Mouse (Mus musculus) liver, embryonic 14.5 days (tissue): ENCODE measurements around the gene Il13. TPM values are rescaled to one million over a fixed set of nuclear protein-coding genes. Genes with fewer than 3 reads are reported as not detected.

Experiments
- ATAC-seq: fragments of 200-750 bp; cut with Nextera tagmentation; 2 replicates; pipeline ENCODE4 v1.8.0; 2017; ENCODE audit warnings: moderate number of reproducible peaks, mild to moderate bottlenecking, moderate library complexity; ENCODE audit not compliant: insufficient read depth
- DNase-seq, 3 experiments: peaks; one replicate each; pipeline ENCODE4 v3.0.0-alpha.2; 2012 to 2013; ENCODE audit warnings: low read depth in 3 of 3, low spot score in 3 of 3
- H3K27ac ChIP-seq: fragments of 300-500 bp; sonication (generic); 2 replicates; pipeline ENCODE4 v1.5.1; 2014; ENCODE audit warnings: moderate library complexity, mild to moderate bottlenecking, control low read depth, inconsistent platforms
- H3K27me3 ChIP-seq: fragments of 300-500 bp; sonication (generic); 2 replicates; pipeline ENCODE4 v1.6.1; 2014; ENCODE audit warnings: mild to moderate bottlenecking, low read length, moderate library complexity; ENCODE audit not compliant: control insufficient read depth, insufficient read depth
- H3K36me3 ChIP-seq: fragments of 300-500 bp; sonication (generic); replicated peaks from 2 replicates; pipeline ENCODE4 v1.6.1; 2014; ENCODE audit warnings: low read depth; ENCODE audit not compliant: control insufficient read depth, insufficient read depth
- H3K4me1 ChIP-seq, 2 experiments: fragments of 200-500 bp in 1 of 2; fragments of 300-500 bp in 1 of 2; sonication (generic) in 1 of 2; replicated peaks; 2 replicates each; pipeline ENCODE4 v1.6.1; 2012 to 2014; ENCODE audit warnings: antibody characterized with exemption in 1 of 2, inconsistent platforms in 1 of 2, low read length in 1 of 2; ENCODE audit not compliant: control insufficient read depth in 2 of 2, insufficient read depth in 2 of 2
- H3K4me2 ChIP-seq: fragments of 300-500 bp; sonication (generic); 2 replicates; pipeline ENCODE4 v1.6.1; 2014; ENCODE audit warnings: low read depth, mild to moderate bottlenecking, control low read depth, moderate library complexity
- H3K4me3 ChIP-seq, 2 experiments: fragments of 200-500 bp in 1 of 2; fragments of 300-500 bp in 1 of 2; sonication (generic) in 1 of 2; 2 replicates each; pipeline ENCODE4 v1.5.1; 2012 to 2014; ENCODE audit warnings: low read depth in 2 of 2, low read length in 2 of 2, mild to moderate bottlenecking in 2 of 2, control low read depth in 1 of 2, inconsistent platforms in 1 of 2, moderate library complexity in 1 of 2; ENCODE audit not compliant: insufficient read depth in 1 of 2
- H3K9ac ChIP-seq: fragments of 300-500 bp; sonication (generic); replicated peaks from 2 replicates; pipeline ENCODE4 v1.6.1; 2014; ENCODE audit warnings: mild to moderate bottlenecking, control low read depth, moderate library complexity
- H3K9me3 ChIP-seq: fragments of 300-500 bp; sonication (generic); 2 replicates; pipeline ENCODE4 v1.6.1; 2016; ENCODE audit warnings: low read length, mixed read lengths; ENCODE audit not compliant: control insufficient read depth
- CTCF ChIP-seq: IDR thresholded peaks from 2 replicates; pipeline ENCODE4 v1.5.1; 2016; ENCODE audit warnings: antibody characterized with exemption, low read depth, control low read depth
- EP300 ChIP-seq: IDR thresholded peaks from 2 replicates; pipeline ENCODE4 v1.6.1; 2016; ENCODE audit warnings: antibody characterized with exemption, low read depth
- WGBS: fragments of 180-500 bp; shearing (Covaris S2); extraction: QIAGEN DNeasy Blood & Tissue Kit; methylation state at CpG from one replicate; pipeline ENCODE4 v1.1.7; 2014; ENCODE audit not compliant: insufficient replicate concordance; 5-methylcytosine and 5-hydroxymethylcytosine counted together
- polyA plus RNA-seq, 2 experiments: library from polyadenylated mRNA; depleted of rRNA in 1 of 2; stranded (reverse) in 1 of 2; unstranded in 1 of 2; fragments of >200 nt; fragmentation: Nextera tagmentation in 1 of 2; extraction: Ambion mirVana in 1 of 2; gene quantifications; 2 replicates each; pipeline versions ENCODE4 v1.2.1 to v1.2.3; 2012 to 2014

Gene Il13
- polyA plus RNA-seq, 2 experiments = 0.04 TPM; not detected in 1

DNA sequence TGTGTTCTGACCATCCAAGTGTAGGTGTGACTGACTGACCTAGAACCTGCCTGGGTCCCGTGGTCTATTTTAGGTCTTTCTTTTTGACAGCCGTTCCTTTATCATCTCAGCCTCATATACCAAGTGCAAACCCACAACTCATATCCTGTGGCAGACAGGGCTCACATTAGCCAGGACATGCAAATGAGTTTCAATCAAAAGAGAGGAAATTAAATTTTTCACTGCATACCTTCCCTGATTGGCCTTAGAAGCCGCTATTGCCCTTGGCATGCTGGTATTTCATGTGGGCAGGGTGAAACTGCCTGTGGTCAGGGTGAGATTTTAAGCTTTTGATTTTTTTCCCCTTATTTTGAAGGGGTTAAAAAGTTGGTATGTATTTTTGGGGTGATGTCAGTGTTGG lies 24.8 kb downstream of the Il13 start:
- H3K9me3 ChIP-seq = no peaks in the 10 kb centered on the region
- peaks cover 8 to 34% of the 10 kb centered on the region in 2 experiments for H3K4me1 ChIP-seq
- H3K9ac ChIP-seq = no peak overlapping the region
- WGBS = 32% methylated on average over 3 of the region's 3 CpGs
- DNase-seq = no peak
- no peak overlapping the region for H3K4me3 ChIP-seq
- ATAC-seq = peak; percentile 16; the same call in 1 of the 2 replicates
- H3K27ac ChIP-seq = no peak overlapping the region
- TF ChIP-seq CTCF (no peak), EP300 (no peak)
- no peaks in the 10 kb centered on the region for H3K36me3 ChIP-seq
- H3K27me3 ChIP-seq = no peaks in the 10 kb centered on the region
- H3K4me2 ChIP-seq = no peak overlapping the region

DNA sequence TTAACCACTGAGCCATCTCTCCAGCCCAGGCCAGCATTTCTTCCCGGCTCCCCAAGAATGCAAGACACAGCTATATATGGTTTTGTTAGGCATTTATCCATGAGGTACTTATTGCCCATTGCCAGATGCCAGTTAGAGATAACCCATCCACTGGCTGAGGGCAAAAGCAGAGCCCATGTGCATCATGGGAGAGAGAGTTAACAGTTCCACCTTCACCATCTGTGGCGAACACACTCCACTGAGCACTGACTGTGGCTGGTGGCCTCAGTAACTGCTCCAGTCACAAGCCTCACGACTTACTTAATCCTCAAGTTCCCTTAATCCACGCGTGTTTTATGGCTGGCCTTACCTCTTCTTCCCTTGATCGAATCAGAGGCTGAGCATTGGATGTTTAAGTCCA lies 25.3 kb downstream of the Il13 start:
- Histone ChIP-seq H3K27me3 (no peaks in the 10 kb centered on the region), H3K4me2 (no peak overlapping the region), H3K36me3 (no peaks in the 10 kb centered on the region), H3K4me3 (no peak overlapping the region), H3K27ac (no peak overlapping the region), H3K9me3 (no peaks in the 10 kb centered on the region), H3K9ac (no peak overlapping the region), H3K4me1 (peaks cover 4 to 29% of the 10 kb centered on the region in 2 experiments)
- ATAC-seq (peak; percentile 74), DNase-seq (peak in 1 of 3 experiments; percentile 32)
- TF ChIP-seq EP300 (peak; percentile 27; the same call in 1 of the 2 replicates), CTCF (no peak)
- 28% methylated on average over 6 of the region's 6 CpGs for WGBS

DNA sequence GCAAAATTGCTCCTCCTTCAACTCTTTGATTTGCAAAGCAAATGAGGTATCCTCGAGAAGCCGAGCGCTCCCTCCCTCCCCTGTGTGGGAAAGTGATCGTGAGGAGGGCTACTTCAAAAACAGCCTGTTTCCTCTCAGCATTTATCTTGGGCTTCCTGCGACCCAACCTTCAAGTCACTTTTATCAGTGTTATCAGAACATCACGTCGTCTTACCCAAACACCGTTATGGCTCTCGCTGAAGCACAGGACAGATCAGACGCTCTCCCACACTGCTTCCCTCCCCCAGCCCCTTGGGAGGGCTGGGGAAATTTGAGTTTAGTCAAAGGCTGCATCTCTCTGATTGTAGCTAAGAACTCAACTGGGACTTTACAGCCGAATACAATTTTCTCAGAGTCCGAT lies 28.9 kb downstream of the Il13 start:
- Histone ChIP-seq H3K9ac (no peak overlapping the region), H3K4me3 (no peak overlapping the region), H3K27me3 (no peaks in the 10 kb centered on the region), H3K9me3 (no peaks in the 10 kb centered on the region), H3K36me3 (no peaks in the 10 kb centered on the region), H3K4me2 (peak overlapping the region; percentile 45), H3K4me1 (peaks cover 3 to 28% of the 10 kb centered on the region in 2 experiments), H3K27ac (no peak overlapping the region)
- 0 out of 2 replicates have a peak, but pooled peaks have one; percentile 9 for TF ChIP-seq EP300
- no peak for TF ChIP-seq CTCF
- DNase-seq = no peak
- peak; percentile 15; the same call in 1 of the 2 replicates for ATAC-seq
- WGBS = under 1% methylated on average over 12 of the region's 12 CpGs

DNA sequence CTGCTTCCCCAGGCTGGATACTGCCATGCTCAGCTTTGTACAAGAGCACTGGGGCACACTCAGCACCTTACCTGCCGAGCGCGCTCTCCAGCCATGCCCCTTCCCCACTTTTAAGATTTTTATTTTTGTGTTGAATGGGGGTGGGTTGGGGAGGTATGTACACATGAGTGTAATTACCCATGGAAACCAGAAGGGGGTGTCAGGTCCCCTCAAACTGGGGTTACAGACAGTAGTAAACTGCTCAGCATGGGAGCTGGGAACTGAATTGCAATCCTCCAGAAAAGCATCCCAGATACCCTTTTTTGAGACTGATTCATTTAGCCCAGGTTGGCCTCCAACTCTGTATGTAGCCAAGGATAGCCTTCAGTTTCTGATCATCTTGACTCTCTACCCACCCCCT lies 29.5 kb downstream of the Il13 start:
- ATAC-seq = no peak
- Histone ChIP-seq H3K9me3 (no peaks in the 10 kb centered on the region), H3K36me3 (no peaks in the 10 kb centered on the region), H3K4me1 (peaks cover 3 to 28% of the 10 kb centered on the region in 2 experiments), H3K4me3 (no peak overlapping the region), H3K27ac (no peak overlapping the region), H3K9ac (no peak overlapping the region), H3K27me3 (no peaks in the 10 kb centered on the region), H3K4me2 (peak overlapping the region; percentile 45)
- DNase-seq = no peak
- WGBS = 84% methylated on average over 3 of the region's 3 CpGs
- TF ChIP-seq EP300 (no peak), CTCF (peak; percentile 48)

DNA sequence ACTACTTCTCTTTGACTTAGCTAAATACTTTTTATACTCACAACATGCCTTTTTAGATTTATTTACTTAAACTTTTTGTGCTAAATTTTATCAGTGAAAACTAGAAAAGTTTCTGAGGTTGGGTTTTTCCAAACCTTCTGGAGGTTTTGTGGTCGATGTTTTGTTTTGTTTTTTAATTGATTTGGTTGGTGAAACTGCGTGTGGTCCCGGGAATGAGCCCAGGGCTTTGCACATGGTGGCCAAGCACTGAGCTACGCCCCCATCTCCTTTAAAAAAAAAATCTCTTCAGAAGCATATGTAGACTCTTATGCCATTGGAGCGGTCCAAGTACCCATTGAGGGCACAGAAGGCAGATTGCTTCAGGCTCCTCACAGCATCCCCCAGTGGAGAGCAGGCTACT lies 43.4 kb downstream of the Il13 start:
- Histone ChIP-seq H3K4me3 (no peak overlapping the region), H3K9me3 (no peaks in the 10 kb centered on the region), H3K4me1 (peaks cover 0 to 3% of the 10 kb centered on the region in 2 experiments; a peak in 2 of 4 replicates), H3K36me3 (no peaks in the 10 kb centered on the region), H3K27ac (no peak overlapping the region), H3K27me3 (no peaks in the 10 kb centered on the region), H3K4me2 (no peak overlapping the region), H3K9ac (no peak overlapping the region)
- WGBS = 86% methylated on average over 5 of the region's 5 CpGs
- no peak for DNase-seq
- no peak for ATAC-seq
- TF ChIP-seq CTCF (no peak), EP300 (no peak)
